In genomic region chr12:31263921-31264320, GRCm38 (mm10) we compare ENCODE assay signal across 17 mouse cellular contexts. TPM values are rescaled to one million over a fixed set of nuclear protein-coding genes. Genes with fewer than 3 reads are reported as not detected.
DNase-seq lines count a peak whose midpoint lies in the region; ATAC-seq and TF ChIP-seq lines count a peak whose summit lies in the region.
"Had no signal": no experiment of that assay in that cellular context is flagged by ENCODE, and none has a peak within 500 bp of the region (broad histone marks: within the 10 kb centered on the region; RNA-seq: fewer than 3 reads in every experiment).

No protein-coding gene starts in this region.

- in situ Hi-C loops in Patski (cut with MboI; ENCODE audit: low pct_unique_long_range_greater_than_20kb), result no loop called here

- no peak for DNase-seq in heart, postnatal 4 days
- DNase-seq in Patski (ENCODE audit: low read depth, low spot score), result peak; percentile 86
- DNase-seq in kidney, adult 2 months, result peak; percentile 94
- no peak for DNase-seq in limb, embryonic 11.5 days (ENCODE audit: low spot score)
- no peak for DNase-seq in retina, embryonic 14.5 days (ENCODE audit: low spot score)
- DNase-seq in right cerebral cortex, postnatal 14 days, result no peak
- DNase-seq in cerebellum, adult 8-10 months, result no peak
- DNase-seq: adrenal gland, postnatal 10 days; B cell, adult 2 months; cerebellum, adult 11 months; embryo, embryonic 11 days; lung, adult 18-20 months had no signal

- peaks cover 18% of the 10 kb centered on the region for H3K36me3 ChIP-seq in heart, embryonic 13.5 days
- H3K36me3 ChIP-seq in kidney, adult 2 months (ENCODE audit: control insufficient read depth, insufficient read depth, low read length), result no peaks in the 10 kb centered on the region; the same call in 1 of the 2 replicates
- H3K36me3 ChIP-seq in limb, embryonic 11.5 days (ENCODE audit: control insufficient read depth, insufficient read depth, low read length), result no peaks in the 10 kb centered on the region

- 0 out of 2 replicates have a peak overlapping the region, but pooled peaks have one; percentile 26 for H3K27ac ChIP-seq in heart, embryonic 13.5 days (replicated peaks)
- peak overlapping the region; percentile 93 for H3K27ac ChIP-seq in kidney, adult 2 months (ENCODE audit: insufficient read depth, low read depth, low read length)
- no peak overlapping the region for H3K27ac ChIP-seq in limb, embryonic 11.5 days (replicated peaks; ENCODE audit: low read depth, low read length)
- H3K27ac ChIP-seq: forebrain, embryonic 13.5 days had no signal

- peak overlapping the region; percentile 72 for H3K4me2 ChIP-seq in heart, embryonic 13.5 days
- H3K4me2 ChIP-seq in limb, embryonic 11.5 days (ENCODE audit: low read depth, severe bottlenecking), result peak overlapping the region; percentile 90

- POLR2A ChIA-PET in Patski (lab: Charles Lee), result interaction anchor here (0.6 to 3.0 kb wide), 4 partner anchors 9 to 53 kb away, joined by 3 to 11 read pairs (median 4); no protein-coding TSS in a partner anchor

- WGBS in heart, embryonic 13.5 days, result 47% methylated on average over 7 of the region's 7 CpGs
- 32% methylated on average over 7 of the region's 7 CpGs for WGBS in kidney, adult 2 months
- WGBS in limb, embryonic 11.5 days, result 39% methylated on average over 7 of the region's 7 CpGs

- H3K4me3 ChIP-seq in heart, embryonic 13.5 days, result peak overlapping the region; percentile 76
- H3K4me3 ChIP-seq in kidney, adult 2 months (ENCODE audit: insufficient read depth, low read depth, low read length), result 0 out of 2 replicates have a peak overlapping the region, but pooled peaks have one; percentile 63
- no peak overlapping the region for H3K4me3 ChIP-seq in limb, embryonic 11.5 days (ENCODE audit: low read depth, low read length)
- H3K4me3 ChIP-seq: forebrain, embryonic 13.5 days had no signal

- TF ChIP-seq POLR2A in kidney, adult 2 months (IDR thresholded peaks at IDR 0.05; ENCODE audit: low read depth, low read length), result no peak

- H3K4me1 ChIP-seq in heart, embryonic 13.5 days, result peaks cover 61% of the 10 kb centered on the region
- peaks cover 21% of the 10 kb centered on the region for H3K4me1 ChIP-seq in kidney, adult 2 months (ENCODE audit: control insufficient read depth, insufficient read depth, low read length)
- H3K4me1 ChIP-seq in limb, embryonic 11.5 days (ENCODE audit: control insufficient read depth, insufficient read depth, low read length), result peaks cover 15% of the 10 kb centered on the region

- no peaks in the 10 kb centered on the region for H3K9me3 ChIP-seq in heart, embryonic 13.5 days
- no peaks in the 10 kb centered on the region for H3K9me3 ChIP-seq in limb, embryonic 11.5 days (ENCODE audit: control insufficient read depth, low read length)
- H3K9me3 ChIP-seq: forebrain, embryonic 13.5 days had no signal

- no peaks in the 10 kb centered on the region for H3K27me3 ChIP-seq in heart, embryonic 13.5 days (replicated peaks)
- no peaks in the 10 kb centered on the region for H3K27me3 ChIP-seq in Patski
- H3K27me3 ChIP-seq in kidney, adult 2 months (replicated peaks; ENCODE audit: control insufficient read depth, insufficient read depth, low read length), result no peaks in the 10 kb centered on the region
- no peaks in the 10 kb centered on the region for H3K27me3 ChIP-seq in limb, embryonic 11.5 days (ENCODE audit: control insufficient read depth, insufficient read depth, low read length)

- TF ChIP-seq CTCF in Patski (IDR thresholded peaks at IDR 0.05), result no peak
- TF ChIP-seq CTCF in kidney, adult 2 months (conservative IDR thresholded peaks at IDR 0.05; ENCODE audit: insufficient read depth, insufficient read length, low read depth, low read length), result no peak

- peak overlapping the region; percentile 95 for H3K9ac ChIP-seq in heart, embryonic 13.5 days
- no peak overlapping the region for H3K9ac ChIP-seq in limb, embryonic 11.5 days (ENCODE audit: low read length)
- H3K9ac ChIP-seq: forebrain, embryonic 13.5 days had no signal

- CTCF ChIA-PET in Patski (lab: Charles Lee), result interaction anchor here (1.3 to 1.4 kb wide), 4 partner anchors 32 to 148 kb away, joined by 3 to 4 read pairs (median 3); no protein-coding TSS in a partner anchor

- ATAC-seq in heart, embryonic 13.5 days (ENCODE audit: extremely low read depth, insufficient number of reproducible peaks, low FRiP score, low TSS enrichment), result no peak
- ATAC-seq in Patski, result peak; percentile 73
- ATAC-seq in limb, embryonic 11.5 days (ENCODE audit: insufficient number of reproducible peaks, low FRiP score, low TSS enrichment, low read depth), result no peak
- ATAC-seq: forebrain, embryonic 13.5 days had no signal

RNA-seq across cellular contexts. Expression of gene Lamb1, which starts 1.1 kb away (rescaled TPM):
- 90.6 and 91.3 TPM in 2 replicates for polyA plus RNA-seq in heart, embryonic 13.5 days (2015; fragmentation: Nextera tagmentation; extraction: Ambion mirVana)
- total RNA-seq in heart, postnatal 4 days (2021), result 100 to 1,000 TPM; 266 to 279 TPM
- 290 TPM for polyA plus RNA-seq in Patski (2021)
- 41.0 and 46.5 TPM in 2 replicates for polyA plus RNA-seq in kidney, adult 2 months (2012; rRNA removed)
- 38.1 and 42.2 TPM in 2 replicates for polyA plus RNA-seq in limb, embryonic 11.5 days (2014; fragmentation: Nextera tagmentation; extraction: Ambion mirVana)

RNA-seq across cellular contexts. Expression of gene Gm6993, which starts 23.4 kb away (rescaled TPM):
- polyA plus RNA-seq in heart, embryonic 13.5 days (2015; fragmentation: Nextera tagmentation; extraction: Ambion mirVana), result not detected in 2 replicates
- not detected for total RNA-seq in heart, postnatal 4 days (2021)
- not detected for polyA plus RNA-seq in Patski (2021)
- polyA plus RNA-seq in kidney, adult 2 months (2012; rRNA removed), result not detected in 2 replicates
- polyA plus RNA-seq in limb, embryonic 11.5 days (2014; fragmentation: Nextera tagmentation; extraction: Ambion mirVana), result not detected in 2 replicates
- total RNA-seq: adrenal gland, postnatal 10 days; gastrocnemius, postnatal 4 days had no signal
- polyA plus RNA-seq: forebrain, embryonic 13.5 days; midbrain, embryonic 11.5 days; neural tube, embryonic 14.5 days had no signal

Comparison
In these comparisons a context has a peak if more than half of its experiments do, and no peak if none do; other contexts are left out.
1. DNase-seq: peak in Patski (single experiment) and kidney, adult 2 months (single experiment); none in heart, postnatal 4 days (single experiment), limb, embryonic 11.5 days (single experiment), retina, embryonic 14.5 days (single experiment), right cerebral cortex, postnatal 14 days (single experiment) and cerebellum, adult 8-10 months (single experiment).